Mouse (Mus musculus) spleen, adult 2 months (tissue): ENCODE measurements around the gene Pced1a.

Experiments
- CTCF ChIP-seq: fragments of 200-500 bp; IDR thresholded peaks from 2 replicates; pipeline ENCODE4 v1.5.1; 2011; ENCODE audit warnings: mild to moderate bottlenecking, inconsistent platforms; ENCODE audit not compliant: insufficient read depth, insufficient read length, insufficient replicate concordance; ENCODE audit errors: extremely low read depth
- POLR2A ChIP-seq: fragments of 200-500 bp; IDR thresholded peaks from 2 replicates; pipeline ENCODE4 v1.6.1; 2011; ENCODE audit warnings: low read depth, low read length, inconsistent platforms

- no peak for TF ChIP-seq POLR2A
- TF ChIP-seq CTCF = no peak
Measured at GRCm38 (mm10) chr2:130454748-130455370, 30.4 kb upstream of the Pced1a start.
